In genomic region chr13:94116705-94117410, GRCm38 (mm10) we compare ENCODE assay signal across 8 mouse cellular contexts. TPM values are rescaled to one million over a fixed set of nuclear protein-coding genes. Genes with fewer than 3 reads are reported as not detected.
DNase-seq lines count a peak whose midpoint lies in the region; ATAC-seq and TF ChIP-seq lines count a peak whose summit lies in the region.

No protein-coding gene starts in this region.

- no peak overlapping the region for H3K27ac ChIP-seq in lung, postnatal 0 days (ENCODE audit: low read length)
- no peak overlapping the region for H3K27ac ChIP-seq in neural tube, embryonic 13.5 days (replicated peaks)
- no peak overlapping the region for H3K27ac ChIP-seq in midbrain, embryonic 16.5 days (ENCODE audit: low read length)

- peak; percentile 96 for ATAC-seq in frontal cortex, adult (ENCODE audit: low TSS enrichment)
- 0 out of 2 replicates have a peak, but pooled peaks have one; percentile 23 for ATAC-seq in lung, postnatal 0 days
- no peak for ATAC-seq in neural tube, embryonic 13.5 days (ENCODE audit: low read depth)
- no peak for ATAC-seq in midbrain, embryonic 16.5 days

- DNase-seq in frontal cortex, postnatal 14 days (ENCODE audit: low spot score in 2 of 2): no peak
- no peak for DNase-seq in lung, postnatal 0 days (ENCODE audit: low spot score)
- no peak for DNase-seq in lung, postnatal 14 days
- peak; percentile 41 for DNase-seq in hindlimb bud, embryonic 11.5 days (ENCODE audit: extremely low spot score, low read depth, low spot score)
- DNase-seq in ovary, postnatal 14 days (ENCODE audit: low spot score): no peak

- no peaks in the 10 kb centered on the region for H3K27me3 ChIP-seq in lung, postnatal 0 days (replicated peaks; ENCODE audit: insufficient read depth, low read length)
- H3K27me3 ChIP-seq in neural tube, embryonic 13.5 days: no peaks in the 10 kb centered on the region
- H3K27me3 ChIP-seq in midbrain, embryonic 16.5 days (ENCODE audit: control insufficient read depth, insufficient read depth, low read depth, low read length): no peaks in the 10 kb centered on the region

- no peaks in the 10 kb centered on the region for H3K36me3 ChIP-seq in lung, postnatal 0 days (ENCODE audit: insufficient read depth, low read length)
- H3K36me3 ChIP-seq in neural tube, embryonic 13.5 days: no peaks in the 10 kb centered on the region
- no peaks in the 10 kb centered on the region for H3K36me3 ChIP-seq in midbrain, embryonic 16.5 days (ENCODE audit: control insufficient read depth, insufficient read depth, low read length)

- no peak for TF ChIP-seq EP300 in lung, postnatal 0 days (IDR thresholded peaks at IDR 0.05)

- H3K4me1 ChIP-seq in lung, postnatal 0 days (ENCODE audit: insufficient read depth, low read depth, low read length): no peaks in the 10 kb centered on the region
- H3K4me1 ChIP-seq in neural tube, embryonic 13.5 days (replicated peaks): peaks cover 14% of the 10 kb centered on the region
- H3K4me1 ChIP-seq in midbrain, embryonic 16.5 days (ENCODE audit: control insufficient read depth, insufficient read depth, low read length): no peaks in the 10 kb centered on the region

- H3K9me3 ChIP-seq in lung, postnatal 0 days (ENCODE audit: low read length): no peaks in the 10 kb centered on the region
- H3K9me3 ChIP-seq in neural tube, embryonic 13.5 days: no peaks in the 10 kb centered on the region
- no peaks in the 10 kb centered on the region; the same call in 1 of the 2 replicates for H3K9me3 ChIP-seq in midbrain, embryonic 16.5 days (replicated peaks; ENCODE audit: control insufficient read depth, low read length, poor library complexity, severe bottlenecking)

- 50% methylated on average over 13 of the region's 13 CpGs for WGBS in lung, postnatal 0 days
- WGBS in neural tube, embryonic 13.5 days: 23% methylated on average over 13 of the region's 13 CpGs
- 74% methylated on average over 13 of the region's 13 CpGs for WGBS in midbrain, embryonic 16.5 days

- TF ChIP-seq CTCF in lung, postnatal 0 days (IDR thresholded peaks at IDR 0.05): no peak

- no peak overlapping the region for H3K4me3 ChIP-seq in lung, postnatal 0 days (ENCODE audit: low read depth, low read length)
- H3K4me3 ChIP-seq in neural tube, embryonic 13.5 days: no peak overlapping the region
- H3K4me3 ChIP-seq in midbrain, embryonic 16.5 days (ENCODE audit: low read depth, low read length): no peak overlapping the region

- H3K9ac ChIP-seq in lung, postnatal 0 days (replicated peaks; ENCODE audit: low read depth): no peak overlapping the region
- no peak overlapping the region for H3K9ac ChIP-seq in neural tube, embryonic 13.5 days
- H3K9ac ChIP-seq in midbrain, embryonic 16.5 days (ENCODE audit: low read depth, low read length): no peak overlapping the region

- peak overlapping the region; percentile 11 for H3K4me2 ChIP-seq in lung, postnatal 0 days (replicated peaks; ENCODE audit: low read depth, low read length)
- H3K4me2 ChIP-seq in neural tube, embryonic 13.5 days: peak overlapping the region; percentile 26; the same call in 1 of the 2 replicates
- no peak overlapping the region for H3K4me2 ChIP-seq in midbrain, embryonic 16.5 days (ENCODE audit: low read length)

RNA-seq across cellular contexts. Expression of gene Lhfpl2, which starts 59.3 kb away (rescaled TPM):
- polyA plus RNA-seq in lung, postnatal 0 days (2015; fragmentation: Nextera tagmentation; extraction: Ambion mirVana): 19.9 and 21.4 TPM in 2 replicates
- 21.3 and 21.7 TPM in 2 replicates for polyA plus RNA-seq in neural tube, embryonic 13.5 days (2015; fragmentation: Nextera tagmentation; extraction: Ambion mirVana)
- 15.9 and 16.3 TPM in 2 replicates for polyA plus RNA-seq in midbrain, embryonic 16.5 days (2015; fragmentation: Nextera tagmentation; extraction: Ambion mirVana)

Comparison
In these comparisons a context has a peak if more than half of its experiments do, and no peak if none do; other contexts are left out.
1. ATAC-seq: peak in frontal cortex, adult (single experiment) and lung, postnatal 0 days (single experiment); none in neural tube, embryonic 13.5 days (single experiment) and midbrain, embryonic 16.5 days (single experiment).